Mouse (Mus musculus) heart, embryonic 13.5 days (tissue): ENCODE data around the gene Tubd1. TPM values are rescaled to one million over a fixed set of nuclear protein-coding genes. Genes with fewer than 3 reads are reported as not detected.

Source experiments
- ATAC-seq: fragments of 200-750 bp; cut with Nextera tagmentation; 2 replicates; pipeline ENCODE4 v1.8.0; 2017; ENCODE audit warnings: moderate TSS enrichment; ENCODE audit not compliant: insufficient number of reproducible peaks, low FRiP score, low TSS enrichment; ENCODE audit errors: extremely low read depth
- H3K27ac ChIP-seq: fragments of 300-500 bp; sonication (generic); replicated peaks from 2 replicates; pipeline ENCODE4 v1.5.1; 2015; ENCODE audit warnings: moderate library complexity, mild to moderate bottlenecking, inconsistent platforms
- H3K27me3 ChIP-seq: fragments of 300-500 bp; sonication (generic); replicated peaks from 2 replicates; pipeline ENCODE4 v1.6.1; 2015; ENCODE audit warnings: mild to moderate bottlenecking, inconsistent platforms
- H3K36me3 ChIP-seq: fragments of 300-500 bp; sonication (generic); 2 replicates; pipeline ENCODE4 v1.6.1; 2015; ENCODE audit warnings: mild to moderate bottlenecking, inconsistent platforms
- H3K4me1 ChIP-seq: fragments of 300-500 bp; sonication (generic); 2 replicates; pipeline ENCODE4 v1.6.1; 2015; ENCODE audit warnings: inconsistent platforms
- H3K4me2 ChIP-seq: fragments of 300-500 bp; sonication (generic); 2 replicates; pipeline ENCODE4 v1.6.1; 2015; ENCODE audit warnings: inconsistent platforms, mild to moderate bottlenecking, moderate library complexity
- H3K4me3 ChIP-seq: fragments of 300-500 bp; sonication (generic); 2 replicates; pipeline ENCODE4 v1.5.1; 2015; ENCODE audit warnings: moderate library complexity, mild to moderate bottlenecking, inconsistent platforms
- H3K9ac ChIP-seq: fragments of 300-500 bp; sonication (generic); 2 replicates; pipeline ENCODE4 v1.6.1; 2015; ENCODE audit warnings: inconsistent platforms, mild to moderate bottlenecking, moderate library complexity
- H3K9me3 ChIP-seq: fragments of 300-500 bp; sonication (generic); 2 replicates; pipeline ENCODE4 v1.6.1; 2016; ENCODE audit warnings: inconsistent platforms
- WGBS: fragments of 180-500 bp; shearing (Covaris S2); methylation state at CpG from one replicate; pipeline ENCODE4 v1.1.7; 2015; ENCODE audit warnings: mixed read lengths; 5-methylcytosine and 5-hydroxymethylcytosine counted together
- microRNA counts: library from miRNA; unstranded; fragments of <30 nt; microRNA quantifications from one replicate; lab custom pipeline; 2016
- microRNA-seq: library from miRNA; unstranded; fragments of <30 nt; microRNA quantifications from one replicate; pipeline ENCODE4, GENCODE M21; 2016
- polyA plus RNA-seq: library from polyadenylated mRNA; unstranded; fragments of >200 nt; fragmentation: Nextera tagmentation; extraction: Ambion mirVana; gene quantifications from 2 replicates; pipeline ENCODE4 v1.2.1, GENCODE M21; 2015

Tubd1 gene
- polyA plus RNA-seq, 1 experiment from 2014 or later = 11.5 TPM

DNA sequence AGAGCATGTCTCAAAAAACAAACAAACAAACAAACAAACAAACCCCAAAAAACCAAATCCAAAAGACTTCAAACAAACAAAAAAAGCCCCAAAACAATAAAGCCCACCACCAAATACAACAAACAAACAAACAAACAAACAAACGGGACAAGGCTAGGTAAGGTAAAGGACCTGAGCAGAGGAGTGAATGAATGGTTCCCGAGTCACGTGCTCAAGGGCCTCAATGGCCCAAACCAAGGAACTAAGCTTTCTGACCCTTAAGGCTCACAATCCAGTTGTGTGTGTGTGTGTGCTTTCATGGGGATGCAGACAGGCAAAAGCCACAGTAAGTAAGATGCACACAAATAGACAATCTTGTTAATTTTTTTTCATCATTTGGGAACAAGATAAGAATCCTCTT lies 59.5 kb downstream of the Tubd1 start:
- H3K4me1 ChIP-seq = no peaks in the 10 kb centered on the region
- H3K27ac ChIP-seq = no peak overlapping the region
- H3K4me2 ChIP-seq = no peak overlapping the region
- no peak overlapping the region for H3K4me3 ChIP-seq
- 0 out of 2 replicates have a peak, but pooled peaks cover 4% of the 10 kb centered on the region for H3K9me3 ChIP-seq
- no peaks in the 10 kb centered on the region for H3K27me3 ChIP-seq
- WGBS = 90% methylated on average over 3 of the region's 3 CpGs
- ATAC-seq = no peak
- no peak overlapping the region for H3K9ac ChIP-seq
- H3K36me3 ChIP-seq = peaks cover 25% of the 10 kb centered on the region

DNA sequence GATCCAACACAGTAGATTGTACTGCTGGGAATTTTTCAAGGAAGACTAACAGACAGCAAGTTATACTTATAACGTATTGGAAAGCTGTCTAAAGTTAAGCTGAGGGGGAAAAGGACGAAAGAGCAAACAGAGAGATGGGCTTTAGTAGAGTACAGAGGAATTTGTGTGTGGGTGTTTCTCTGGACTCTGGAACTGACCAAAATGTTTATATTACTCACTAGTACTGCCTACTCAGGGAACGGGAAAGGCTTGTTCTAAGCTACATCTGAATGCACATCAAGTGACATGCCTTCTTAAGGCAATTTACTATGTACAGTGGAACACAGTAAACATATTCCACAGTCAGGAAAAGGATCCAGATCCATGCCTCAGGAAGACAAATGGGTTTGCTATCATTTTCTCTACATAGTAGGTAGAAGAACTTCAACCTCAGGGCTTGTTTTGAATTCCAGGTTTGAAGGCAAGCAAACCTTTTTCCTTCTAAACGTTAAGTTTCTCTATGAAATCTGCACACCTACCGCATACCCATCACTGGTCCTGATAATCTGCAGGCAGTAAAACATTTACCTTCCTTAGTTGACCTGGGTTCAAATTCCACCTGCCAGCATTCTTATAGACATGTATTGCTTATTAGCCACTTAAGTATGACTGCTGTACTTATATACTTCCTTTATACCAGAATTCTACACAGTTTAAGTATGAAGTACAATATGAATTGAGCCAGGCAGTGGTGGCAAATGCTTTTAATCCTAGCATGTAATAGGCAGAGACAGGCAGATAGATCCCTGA lies 60.1 kb downstream of the Tubd1 start:
- H3K4me2 ChIP-seq = no peak overlapping the region
- H3K36me3 ChIP-seq = peaks cover 25% of the 10 kb centered on the region
- 76% methylated on average over 5 of the region's 5 CpGs for WGBS
- no peak overlapping the region for H3K4me3 ChIP-seq
- no peaks in the 10 kb centered on the region for H3K4me1 ChIP-seq
- H3K9ac ChIP-seq = no peak overlapping the region
- ATAC-seq = no peak
- no peaks in the 10 kb centered on the region for H3K27me3 ChIP-seq
- no peak overlapping the region for H3K27ac ChIP-seq
- 0 out of 2 replicates have a peak, but pooled peaks cover 4% of the 10 kb centered on the region for H3K9me3 ChIP-seq

DNA sequence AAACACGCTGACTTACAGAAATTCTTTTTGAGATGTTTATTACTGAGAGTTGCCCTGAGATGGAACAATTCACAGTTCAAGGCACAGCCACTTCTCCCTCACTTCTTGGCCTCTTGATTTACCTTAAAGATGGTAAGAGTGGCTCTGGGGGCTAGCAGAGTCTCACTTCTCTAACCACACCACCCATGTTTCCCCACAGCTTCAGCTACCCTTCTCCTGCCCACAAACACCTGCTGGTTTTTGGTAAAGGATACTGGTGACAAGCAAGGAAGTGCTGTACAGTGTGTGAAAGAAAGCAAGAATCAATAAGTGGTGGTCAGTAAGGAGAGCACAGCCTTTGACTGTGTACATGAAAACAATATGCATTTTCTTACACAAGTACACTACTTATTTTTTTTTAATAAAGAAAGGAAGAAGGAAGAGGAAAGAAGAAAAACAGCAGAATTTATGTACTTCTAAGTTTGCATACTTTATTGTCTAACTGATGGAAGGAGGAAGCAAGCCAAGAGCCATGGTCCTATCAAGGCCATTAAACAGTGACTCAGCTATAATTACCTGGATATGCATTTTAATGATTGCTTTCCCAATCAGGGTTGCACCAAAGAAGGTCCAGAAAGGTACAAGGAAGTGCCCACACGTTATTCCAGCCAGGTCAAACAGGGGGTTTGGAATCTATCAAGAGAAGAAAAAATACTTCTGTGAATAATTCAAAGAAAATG lies 62.0 kb downstream of the Tubd1 start:
- no peak overlapping the region for H3K4me2 ChIP-seq
- H3K9ac ChIP-seq = no peak overlapping the region
- no peak for ATAC-seq
- peaks cover 19% of the 10 kb centered on the region for H3K36me3 ChIP-seq
- H3K4me1 ChIP-seq = no peaks in the 10 kb centered on the region
- H3K9me3 ChIP-seq = 0 out of 2 replicates have a peak, but pooled peaks cover 4% of the 10 kb centered on the region
- no peak overlapping the region for H3K27ac ChIP-seq
- H3K4me3 ChIP-seq = no peak overlapping the region
- no peaks in the 10 kb centered on the region for H3K27me3 ChIP-seq
- WGBS = 95% methylated on average over 2 of the region's 2 CpGs

DNA sequence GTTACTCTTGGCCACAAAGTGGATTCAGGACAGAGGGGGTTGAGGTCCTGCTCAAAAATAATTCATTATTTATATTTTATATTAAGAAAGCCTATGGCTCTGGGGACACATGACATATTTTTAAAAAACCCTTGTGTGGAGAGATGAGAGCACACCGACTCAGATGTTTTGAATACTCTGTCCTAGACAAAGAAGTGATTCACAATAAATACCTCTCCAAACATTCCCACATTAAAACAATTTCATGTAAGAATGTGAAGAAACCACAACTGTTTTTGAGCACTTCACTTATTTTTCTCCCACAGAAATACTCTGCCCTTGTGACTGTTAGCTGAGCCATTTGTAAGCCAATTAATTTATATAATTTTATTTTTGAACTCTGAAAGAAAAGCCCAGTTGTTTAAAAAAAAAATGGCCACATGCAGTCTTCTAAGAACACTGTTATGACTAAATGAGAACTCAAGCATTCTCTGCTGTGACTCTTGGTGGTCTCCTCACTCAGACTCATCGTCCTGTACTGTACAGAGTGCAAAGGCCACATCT lies 63.1 kb downstream of the Tubd1 start:
- 88% methylated on average over 2 of the region's 2 CpGs for WGBS
- Histone ChIP-seq H3K4me3 (no peak overlapping the region), H3K36me3 (peaks cover 19% of the 10 kb centered on the region), H3K4me1 (no peaks in the 10 kb centered on the region), H3K9ac (no peak overlapping the region), H3K9me3 (0 out of 2 replicates have a peak, but pooled peaks cover 4% of the 10 kb centered on the region), H3K27me3 (no peaks in the 10 kb centered on the region), H3K27ac (no peak overlapping the region), H3K4me2 (no peak overlapping the region)
- ATAC-seq = no peak

DNA sequence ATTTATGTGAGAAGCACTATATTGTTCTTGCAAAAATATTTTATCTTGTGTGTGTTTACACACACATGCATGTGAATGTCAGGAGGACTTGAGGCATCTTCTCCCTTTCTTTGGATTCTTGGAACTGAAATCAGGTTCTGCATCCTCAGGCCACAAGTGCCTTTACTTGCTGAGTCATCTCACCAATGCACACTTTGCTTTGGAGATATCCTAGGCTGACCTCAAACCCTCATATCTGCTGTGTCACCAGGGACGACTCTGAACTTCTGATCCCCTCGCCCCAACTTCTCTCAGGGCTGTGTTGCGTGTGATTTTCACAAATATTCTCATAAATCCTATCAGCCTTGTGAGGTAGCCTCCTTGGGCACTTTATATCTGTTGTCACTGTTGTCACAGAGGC lies 65.4 kb downstream of the Tubd1 start:
- H3K9ac ChIP-seq = no peak overlapping the region
- no peak overlapping the region for H3K4me3 ChIP-seq
- H3K27me3 ChIP-seq = no peaks in the 10 kb centered on the region
- peaks cover 16% of the 10 kb centered on the region for H3K36me3 ChIP-seq
- H3K27ac ChIP-seq = no peak overlapping the region
- ATAC-seq = no peak; the same call in 1 of the 2 replicates
- H3K9me3 ChIP-seq = 0 out of 2 replicates have a peak, but pooled peaks cover 4% of the 10 kb centered on the region
- H3K4me1 ChIP-seq = no peaks in the 10 kb centered on the region
- no peak overlapping the region for H3K4me2 ChIP-seq
- WGBS = 65% methylated on average over 3 of the region's 3 CpGs

DNA sequence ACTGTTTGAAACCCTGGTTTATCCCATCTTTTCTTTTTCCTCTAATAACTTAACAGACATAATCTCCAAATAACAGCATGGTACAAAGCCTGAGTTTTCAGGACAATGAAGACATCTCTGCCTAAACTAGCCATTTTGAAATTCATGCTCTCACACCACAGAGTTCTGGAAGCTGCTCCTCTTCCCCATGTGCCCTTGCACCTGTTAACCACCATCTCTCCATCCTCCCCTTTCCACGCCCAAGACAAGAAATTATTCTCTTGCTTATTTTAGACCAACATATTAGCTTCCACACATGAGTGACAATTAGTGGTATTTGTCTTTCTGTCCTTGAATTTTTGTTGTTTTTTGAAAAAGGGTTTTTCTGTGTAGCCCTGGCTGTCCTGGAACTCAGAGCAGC lies 67.2 kb downstream of the Tubd1 start:
- peaks cover 1% of the 10 kb centered on the region; the same call in 1 of the 2 replicates for H3K36me3 ChIP-seq
- H3K9ac ChIP-seq = no peak overlapping the region
- 89% methylated on average over 1 of the region's 1 CpGs for WGBS
- ATAC-seq = no peak
- no peaks in the 10 kb centered on the region for H3K9me3 ChIP-seq
- no peak overlapping the region for H3K27ac ChIP-seq
- no peak overlapping the region for H3K4me2 ChIP-seq
- no peaks in the 10 kb centered on the region for H3K4me1 ChIP-seq
- no peaks in the 10 kb centered on the region for H3K27me3 ChIP-seq
- H3K4me3 ChIP-seq = no peak overlapping the region

DNA sequence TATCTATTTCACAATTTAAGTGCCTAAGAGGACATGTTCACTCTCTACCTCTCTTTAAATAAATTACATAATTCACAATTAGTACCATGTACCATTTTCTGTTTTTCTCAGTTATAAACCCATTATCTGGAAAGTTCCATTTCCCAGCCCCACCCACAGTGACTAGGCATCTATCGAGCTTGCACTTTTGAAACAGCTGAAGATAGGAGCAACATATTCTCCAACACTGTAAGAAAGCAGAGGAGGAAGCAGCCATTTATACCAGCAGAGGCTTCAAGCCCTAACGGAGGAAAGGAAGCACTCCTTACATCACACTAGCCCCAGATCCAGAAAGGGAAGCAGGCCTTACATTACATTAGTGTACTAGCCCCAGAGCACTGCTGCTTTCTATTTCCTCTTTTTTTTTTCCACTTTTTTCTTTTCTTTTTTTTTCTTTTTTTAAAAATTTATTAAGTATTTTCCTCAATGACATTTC lies 69.3 kb downstream of the Tubd1 start:
- Histone ChIP-seq H3K4me2 (no peak overlapping the region), H3K27me3 (no peaks in the 10 kb centered on the region), H3K36me3 (no peaks in the 10 kb centered on the region; the same call in 1 of the 2 replicates), H3K4me1 (no peaks in the 10 kb centered on the region), H3K27ac (peak overlapping the region; percentile 21; the same call in 1 of the 2 replicates), H3K9me3 (no peaks in the 10 kb centered on the region), H3K9ac (no peak overlapping the region), H3K4me3 (no peak overlapping the region)
- peak; percentile 61; the same call in 1 of the 2 replicates for ATAC-seq
- WGBS = 53% methylated on average over 2 of the region's 2 CpGs

DNA sequence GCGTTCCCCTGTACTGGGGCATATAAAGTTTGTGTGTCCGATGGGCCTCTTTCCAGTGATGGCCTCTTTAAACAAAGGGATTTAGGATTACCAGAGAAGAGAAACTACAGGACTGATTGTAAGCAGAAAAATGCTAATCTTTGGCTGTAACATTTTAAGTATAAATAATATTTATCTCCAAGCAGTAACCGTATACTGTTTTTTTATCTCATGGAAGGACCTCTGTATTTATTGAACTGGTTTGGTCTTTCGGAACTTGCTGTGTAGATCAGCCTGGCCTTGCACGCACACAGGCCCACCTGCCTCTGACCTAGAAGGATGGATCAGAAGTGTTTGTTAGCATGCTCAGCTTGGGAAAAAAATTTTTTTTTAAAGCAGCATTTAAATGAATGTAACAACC lies 69.8 kb downstream of the Tubd1 start:
- H3K4me2 ChIP-seq = no peak overlapping the region
- H3K27me3 ChIP-seq = no peaks in the 10 kb centered on the region
- no peaks in the 10 kb centered on the region; the same call in 1 of the 2 replicates for H3K36me3 ChIP-seq
- H3K27ac ChIP-seq = 0 out of 2 replicates have a peak overlapping the region, but pooled peaks have one; percentile 21
- H3K4me3 ChIP-seq = no peak overlapping the region
- H3K9me3 ChIP-seq = no peaks in the 10 kb centered on the region
- 84% methylated on average over 5 of the region's 5 CpGs for WGBS
- H3K4me1 ChIP-seq = no peaks in the 10 kb centered on the region
- no peak for ATAC-seq
- H3K9ac ChIP-seq = no peak overlapping the region

MicroRNA genes within 50 kb of the gene (microRNA counts, 519-probe panel; counts per million panel counts)
- 6,202 counts per million, percentile 95 among the panel's probes with 10 or more counts for microRNA mmu-miR-21 (lab: Ali Mortazavi, UCI)

Small RNAs within 50 kb of the gene (microRNA-seq; reads per million reads assigned to microRNA genes)
- gene Mir21a = 21,911 reads per million, percentile 97 among the genes with 10 or more reads in this experiment

Other genes with a start within 250 kb of the Tubd1 start
- gene Med13, start 187.4 kb upstream of the Tubd1 start, polyA plus RNA-seq = 4.3 and 4.8 TPM in 2 replicates
- 38.9 and 42.9 TPM in 2 replicates for gene Rnft1, start 60.3 kb upstream of the Tubd1 start, polyA plus RNA-seq
- 39.6 and 41.2 TPM in 2 replicates for gene Rps6kb1, start 186 bp upstream of the Tubd1 start, polyA plus RNA-seq
- 85.3 and 93.2 TPM in 2 replicates for gene Vmp1, start 138.8 kb downstream of the Tubd1 start, polyA plus RNA-seq
- gene Ptrh2, start 139.0 kb downstream of the Tubd1 start, polyA plus RNA-seq = 20.5 and 22.6 TPM in 2 replicates
- 117 and 118 TPM in 2 replicates for gene Cltc, start 212.6 kb downstream of the Tubd1 start, polyA plus RNA-seq